Mouse (Mus musculus) inflammation-experienced regulatory T-cells, adult 6 months (primary cell): ENCODE measurements around the gene Map3k21. TPM values are rescaled to one million over a fixed set of nuclear protein-coding genes. Genes with fewer than 3 reads are reported as not detected.

ENCODE experiments used
- ATAC-seq: one replicate; pipeline ENCODE4 v1.8.0; 2017
- polyA plus RNA-seq, 3 experiments: library from polyadenylated mRNA; unstranded; fragments of 100-300 nt; shearing (Covaris generic); gene quantifications; one replicate each; pipeline ENCODE4 v1.2.1; 2017

Gene Map3k21
- polyA plus RNA-seq, 3 experiments from 2014 or later = not detected

DNA sequence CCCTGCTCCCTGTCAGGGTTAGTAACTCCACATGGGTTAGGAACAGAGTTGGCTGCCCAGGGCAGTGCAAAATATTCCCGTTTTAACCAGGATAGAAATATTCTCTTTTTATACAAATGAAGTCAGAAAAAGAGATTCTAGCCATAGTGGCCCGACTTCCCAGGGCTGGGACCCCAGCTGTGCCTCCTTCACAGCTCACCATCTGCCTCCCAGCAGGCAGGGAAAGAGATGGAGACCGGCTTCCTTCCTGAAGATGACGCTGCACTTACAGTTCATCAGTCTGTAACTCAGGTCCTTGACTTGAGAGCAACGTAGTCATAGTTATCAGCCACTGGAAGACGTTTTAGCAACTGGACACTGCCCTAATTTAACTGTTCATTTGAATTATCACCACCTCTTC lies 70.6 kb downstream of the Map3k21 start:
- no peak for ATAC-seq

DNA sequence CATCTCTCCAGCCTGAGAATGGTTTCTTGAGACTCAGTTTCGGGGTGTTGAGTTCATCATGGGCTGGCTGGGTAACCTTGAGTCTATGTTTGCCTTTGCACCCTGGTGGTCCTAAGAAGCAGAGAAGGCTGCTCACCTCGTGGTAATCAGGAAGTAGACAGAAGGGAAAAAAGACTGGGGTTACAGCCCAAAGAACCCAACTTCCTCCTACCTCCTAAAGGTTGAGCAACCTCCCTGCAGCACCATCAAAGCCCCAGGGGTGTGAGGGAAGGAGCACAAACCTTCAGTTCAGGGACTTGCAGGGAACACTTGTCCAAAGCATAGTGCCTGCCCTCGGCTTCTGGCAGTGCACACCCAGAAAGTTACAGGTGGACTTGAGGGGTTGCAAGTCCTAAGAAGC lies 73.3 kb downstream of the Map3k21 start:
- no peak for ATAC-seq

DNA sequence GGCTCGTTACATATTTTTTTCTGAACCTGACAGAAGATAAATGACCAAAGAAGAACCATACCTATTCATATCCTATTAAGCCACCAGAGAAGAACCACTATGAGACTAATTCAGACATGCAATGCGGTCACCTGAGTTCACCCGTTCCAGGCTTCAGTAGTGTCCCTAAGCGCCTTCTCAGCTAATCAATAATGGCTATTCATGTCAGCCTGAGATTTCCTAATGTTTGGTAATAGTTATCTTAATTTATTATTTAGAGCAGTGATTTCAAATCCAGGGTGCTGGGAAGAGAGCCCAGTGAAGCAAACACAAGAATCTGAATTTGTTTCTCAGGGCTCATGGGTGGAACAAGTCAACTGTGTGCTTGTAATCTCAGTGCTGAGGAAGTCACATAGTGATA lies 73.9 kb downstream of the Map3k21 start:
- ATAC-seq = no peak

DNA sequence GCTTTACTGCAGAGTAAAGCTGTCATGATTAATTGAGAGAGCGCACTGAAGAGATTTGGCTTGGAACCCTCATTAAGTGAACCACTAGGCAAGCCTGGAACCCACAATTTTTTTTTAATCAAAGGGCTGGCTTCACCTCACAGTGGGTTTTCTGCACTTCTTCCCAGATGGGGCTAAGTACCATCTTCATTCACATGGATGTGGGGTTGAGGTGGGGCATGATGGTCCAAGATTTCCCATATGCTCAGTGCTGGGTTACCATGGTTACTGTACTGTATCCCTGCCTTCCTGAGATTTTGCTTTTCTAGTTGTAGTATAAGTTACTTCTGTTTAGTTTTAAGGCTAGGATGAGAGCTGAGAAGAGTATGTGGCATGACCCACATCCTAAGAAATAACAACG lies 75.1 kb downstream of the Map3k21 start:
- ATAC-seq = no peak

DNA sequence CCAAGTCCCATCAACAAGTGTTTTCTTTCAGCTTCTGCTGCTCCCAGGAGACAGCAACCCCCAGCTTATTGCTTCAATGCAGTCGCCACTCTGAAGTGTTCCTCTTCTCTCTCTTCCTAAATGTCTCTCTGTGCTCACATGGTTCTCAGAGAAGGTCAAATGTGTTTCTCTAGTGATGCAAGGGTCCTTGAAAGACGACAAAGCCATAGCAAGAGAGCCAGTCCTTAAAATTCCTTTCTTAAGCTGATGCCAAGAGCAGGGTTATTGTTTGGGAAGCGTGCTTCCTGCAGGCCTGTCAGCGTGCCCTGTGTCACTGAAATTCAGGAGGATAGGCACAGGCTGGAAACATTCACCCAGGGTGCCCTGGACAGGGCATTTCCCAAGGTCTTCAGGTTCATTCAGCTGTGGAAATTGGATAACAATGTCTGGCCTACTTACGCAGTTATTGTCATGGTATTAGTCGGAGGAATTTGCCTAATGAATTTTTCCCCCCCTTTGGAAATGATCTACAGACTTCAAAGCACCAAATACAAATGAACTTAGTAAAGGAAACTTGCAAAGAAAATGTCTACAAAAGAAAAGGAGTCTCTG lies 76.8 kb downstream of the Map3k21 start:
- no peak for ATAC-seq

DNA sequence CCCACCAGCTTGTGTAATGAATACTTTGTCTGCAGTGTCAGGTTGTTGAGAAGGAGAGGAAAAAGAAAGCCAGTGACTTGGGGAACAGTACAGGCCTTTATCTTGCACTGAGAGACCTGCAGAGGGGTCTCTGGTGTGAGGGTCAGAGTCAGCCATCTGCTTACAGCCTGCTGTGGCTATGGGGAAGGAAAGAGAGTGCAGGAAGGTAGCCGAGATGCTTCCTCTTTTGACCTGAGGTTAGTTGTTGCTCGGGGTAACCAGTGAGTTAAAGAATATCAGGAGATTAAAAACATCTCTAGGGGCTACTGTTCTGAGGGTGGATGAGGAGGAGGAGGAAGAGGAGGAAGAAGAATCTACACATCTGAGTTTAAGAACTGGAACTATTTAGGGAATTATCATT lies 77.7 kb downstream of the Map3k21 start:
- ATAC-seq = no peak

DNA sequence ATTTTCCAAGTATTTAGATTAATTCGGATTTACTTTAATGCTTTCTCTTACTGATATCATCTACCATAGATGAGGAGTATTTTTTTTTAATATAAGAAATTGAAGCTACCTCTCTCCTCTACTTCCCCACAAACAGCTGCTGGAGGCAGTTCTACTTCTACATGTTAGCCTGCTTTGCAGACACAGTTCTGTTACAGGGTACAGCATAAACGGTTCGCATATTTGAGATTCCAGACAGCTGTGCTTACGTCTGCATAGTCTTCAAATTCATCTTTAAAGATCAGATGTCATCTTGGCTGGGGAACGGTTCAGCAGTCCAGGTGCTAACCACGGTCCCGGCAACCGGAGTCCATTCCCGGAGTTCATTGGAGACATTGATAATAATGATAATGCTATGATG lies 83.4 kb downstream of the Map3k21 start:
- no peak for ATAC-seq

DNA sequence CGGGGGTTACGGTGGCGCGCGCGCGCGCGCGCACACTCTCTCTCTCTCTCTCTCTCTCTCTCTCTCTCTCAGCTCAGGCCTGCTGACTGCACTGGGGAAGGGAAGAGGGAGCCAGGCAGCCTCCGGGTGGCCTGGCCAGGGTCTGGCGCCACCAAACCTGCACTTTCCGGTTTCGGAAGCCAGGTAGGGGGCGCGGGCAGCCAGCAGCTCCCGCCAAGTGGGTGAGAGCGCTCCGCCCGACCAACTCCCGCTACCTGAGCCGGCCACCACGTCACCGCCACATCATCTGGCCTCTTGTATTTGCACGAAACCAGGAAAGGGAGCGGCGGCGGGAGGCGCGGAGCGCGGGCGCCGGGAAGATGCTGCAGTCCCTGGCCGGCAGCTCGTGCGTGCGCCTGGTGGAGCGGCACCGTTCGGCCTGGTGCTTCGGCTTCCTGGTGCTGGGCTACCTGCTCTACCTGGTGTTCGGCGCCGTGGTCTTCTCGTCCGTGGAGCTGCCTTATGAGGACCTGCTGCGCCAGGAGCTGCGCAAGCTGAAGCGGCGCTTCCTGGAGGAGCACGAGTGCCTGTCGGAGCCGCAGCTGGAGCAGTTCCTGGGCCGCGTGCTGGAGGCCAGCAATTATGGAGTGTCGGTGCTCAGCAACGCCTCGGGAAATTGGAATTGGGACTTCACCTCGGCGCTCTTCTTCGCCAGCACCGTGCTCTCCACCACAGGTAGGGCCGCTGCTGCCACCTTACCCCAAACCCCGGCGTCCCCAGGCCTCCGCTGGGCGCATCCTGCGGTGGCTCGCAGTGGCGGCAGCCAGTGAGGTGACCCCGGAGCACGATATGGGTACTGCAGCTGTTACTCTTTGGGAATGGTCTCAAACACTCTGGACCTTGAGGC lies 85.1 kb downstream of the Map3k21 start, which contains the start of gene Kcnk1:
Gene Kcnk1 (plus strand): TSS at position 70 of the 886 bp plus-strand sequence.
- ATAC-seq = no peak

DNA sequence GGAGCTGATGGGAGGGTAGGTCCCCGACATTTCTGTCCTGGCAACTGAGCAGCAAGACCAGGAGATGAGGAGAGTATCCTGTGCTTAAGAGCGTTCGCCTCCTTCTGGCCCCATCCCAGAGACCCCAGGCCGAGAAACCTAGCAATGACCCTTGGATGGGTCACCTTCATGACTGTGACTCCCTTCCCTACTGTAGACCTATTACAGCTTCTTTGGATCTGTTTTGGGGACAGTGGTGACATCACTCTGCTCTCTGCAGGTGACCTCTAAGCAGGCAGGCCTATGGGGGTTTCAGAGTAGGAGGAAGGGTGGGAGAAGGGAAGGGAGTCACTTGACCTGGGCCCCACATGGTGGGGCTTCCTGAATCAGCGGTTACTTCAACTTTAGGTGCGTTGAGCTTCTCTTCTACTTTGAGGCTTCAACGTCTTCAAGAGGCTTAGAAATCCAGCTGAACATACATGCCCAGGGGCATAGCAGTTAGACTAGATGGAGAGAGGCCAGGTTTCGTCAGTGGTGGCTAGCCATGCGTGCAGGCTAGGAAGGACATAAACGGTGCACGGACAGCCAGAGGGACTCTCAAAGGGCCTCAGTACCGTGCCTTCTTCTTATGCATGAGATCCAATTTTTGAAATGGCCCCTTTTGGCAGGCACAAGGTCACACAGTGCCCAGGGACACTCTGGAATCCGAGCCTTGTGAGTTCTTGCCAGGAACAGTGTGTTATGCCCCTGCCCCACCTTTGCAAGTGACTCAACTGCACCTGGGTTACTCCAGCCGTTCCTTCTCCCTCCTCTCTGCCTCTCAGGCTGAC lies 86.0 kb downstream of the Map3k21 start:
- no peak for ATAC-seq

DNA sequence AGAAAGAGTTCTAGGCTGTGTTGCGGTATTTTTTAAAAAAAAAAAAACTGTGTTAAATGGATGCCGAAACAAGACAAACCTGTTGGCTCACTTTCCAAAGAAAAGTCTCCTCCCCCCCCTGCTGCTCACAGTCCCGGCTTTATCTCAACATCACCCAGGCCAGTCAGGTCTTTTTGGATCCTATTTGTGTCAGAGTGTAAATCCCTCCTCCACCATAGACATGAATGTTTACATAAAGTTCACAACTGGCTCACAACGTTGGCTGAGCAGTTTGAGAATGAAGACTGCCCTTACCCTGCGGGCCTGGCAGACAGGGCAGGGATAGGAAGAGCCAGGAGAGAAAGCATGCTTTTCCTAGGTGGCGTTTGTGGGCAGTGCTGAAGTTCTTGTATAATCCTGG lies 86.7 kb downstream of the Map3k21 start:
- no peak for ATAC-seq

Other genes with a start within 250 kb of the Map3k21 start
- under 1 TPM in 2 of 3 experiments, not detected in 1; 0.16 to 0.38 TPM for gene Map10, start 240.6 kb upstream of the Map3k21 start, polyA plus RNA-seq
- gene Ntpcr, start 180.5 kb upstream of the Map3k21 start, polyA plus RNA-seq = 10 to 100 TPM; 18.9 to 19.7 (median 19.5) TPM
- gene Pcnx2, start 12.1 kb upstream of the Map3k21 start, polyA plus RNA-seq = under 1 TPM; 0.44 to 0.74 (median 0.61) TPM
- gene Kcnk1, start 84.7 kb downstream of the Map3k21 start, polyA plus RNA-seq = not detected